Mouse (Mus musculus) spleen, adult 2 months (tissue): Measurements from ENCODE around the gene Alg14.

Experiments
- CTCF ChIP-seq: fragments of 200-500 bp; IDR thresholded peaks from 2 replicates; pipeline ENCODE4 v1.5.1; 2011; ENCODE audit warnings: mild to moderate bottlenecking, inconsistent platforms; ENCODE audit not compliant: insufficient read depth, insufficient read length, insufficient replicate concordance; ENCODE audit errors: extremely low read depth
- POLR2A ChIP-seq: fragments of 200-500 bp; IDR thresholded peaks from 2 replicates; pipeline ENCODE4 v1.6.1; 2011; ENCODE audit warnings: low read depth, low read length, inconsistent platforms

DNA sequence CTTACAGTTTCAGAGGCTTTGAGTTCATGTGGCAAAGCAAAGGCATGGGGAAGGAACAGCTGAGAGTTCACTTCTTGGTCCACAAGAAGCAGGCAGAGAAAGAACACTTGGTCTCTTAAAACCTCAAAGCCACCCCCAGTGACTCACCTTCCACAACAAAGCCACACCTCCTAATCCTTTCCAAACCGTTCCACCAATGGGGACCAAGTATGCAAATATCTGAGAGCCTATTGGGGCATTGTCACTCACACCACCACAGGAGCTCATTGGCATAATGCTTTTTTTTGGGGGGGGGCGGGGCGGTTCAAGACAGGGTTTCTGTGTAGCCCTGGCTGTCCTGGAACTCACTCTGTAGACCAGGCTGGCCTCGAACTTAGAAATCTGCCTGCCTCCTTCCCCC, 77.0 kb downstream of the Alg14 start:
- TF ChIP-seq CTCF (no peak), POLR2A (no peak)
